Mouse (Mus musculus) erythroblast, embryonic 14.5 days (primary cell): ENCODE results near the gene Lyst.

Source experiments
- GATA1 ChIP-seq: IDR thresholded peaks from 2 replicates; pipeline ENCODE4 v1.6.1; 2012; ENCODE audit warnings: low read length, inconsistent platforms, mixed read lengths
- TAL1 ChIP-seq: IDR thresholded peaks from 3 replicates; pipeline ENCODE4 v1.6.1; 2012; ENCODE audit warnings: low read length, inconsistent platforms, mixed read lengths

GRCm38 (mm10) chr13:13581988-13582387 is 8.2 kb upstream of the Lyst start:
- TF ChIP-seq TAL1 (no peak), GATA1 (no peak)
